Comparison of ENCODE assay signal across 11 mouse cellular contexts in genomic region chr5:72916851-72917250, GRCm38 (mm10). TPM values are rescaled to one million over a fixed set of nuclear protein-coding genes. Genes with fewer than 3 reads are reported as not detected.
DNase-seq lines count a peak whose midpoint lies in the region; ATAC-seq lines count a peak whose summit lies in the region.
"Had no signal": no experiment of that assay in that cellular context is flagged by ENCODE, and none has a peak within 500 bp of the region (broad histone marks: within the 10 kb centered on the region; RNA-seq: fewer than 3 reads in every experiment).

No protein-coding gene starts in this region.

- H3K27ac ChIP-seq in heart, embryonic 12.5 days (ENCODE audit: poor library complexity, severe bottlenecking), result no peak overlapping the region
- H3K27ac ChIP-seq in hindbrain, embryonic 11.5 days (ENCODE audit: low read depth, low read length), result no peak overlapping the region
- H3K27ac ChIP-seq in midbrain, embryonic 13.5 days, result no peak overlapping the region

- no peaks in the 10 kb centered on the region for H3K27me3 ChIP-seq in heart, embryonic 12.5 days (replicated peaks)
- H3K27me3 ChIP-seq in hindbrain, embryonic 11.5 days (ENCODE audit: control insufficient read depth, insufficient read depth, low read length), result no peaks in the 10 kb centered on the region
- H3K27me3 ChIP-seq in midbrain, embryonic 13.5 days, result no peaks in the 10 kb centered on the region
- H3K27me3 ChIP-seq: CH12.LX had no signal

- no peak for ATAC-seq in heart, embryonic 12.5 days (ENCODE audit: insufficient number of reproducible peaks, low FRiP score)
- peak; percentile 7 for ATAC-seq in CD4-positive, CD25-positive, alpha-beta regulatory T cell, adult 4 months
- no peak for ATAC-seq in hindbrain, embryonic 11.5 days (ENCODE audit: low FRiP score)
- ATAC-seq in midbrain, embryonic 13.5 days, result no peak
- ATAC-seq in erythroblast, adult 5-6 weeks (replicated peaks; ENCODE audit: low FRiP score, poor library complexity, severe bottlenecking), result no peak

- H3K4me2 ChIP-seq in heart, embryonic 12.5 days, result peak overlapping the region; percentile 70
- H3K4me2 ChIP-seq in hindbrain, embryonic 11.5 days (replicated peaks; ENCODE audit: low read depth, low read length), result peak overlapping the region; percentile 44; the same call in 1 of the 2 replicates
- peak overlapping the region; percentile 72 for H3K4me2 ChIP-seq in midbrain, embryonic 13.5 days (replicated peaks)

- peak overlapping the region; percentile 94 for H3K4me3 ChIP-seq in heart, embryonic 12.5 days
- no peak overlapping the region; the same call in 1 of the 2 replicates for H3K4me3 ChIP-seq in hindbrain, embryonic 11.5 days (ENCODE audit: low read depth, low read length)
- H3K4me3 ChIP-seq in midbrain, embryonic 13.5 days (replicated peaks), result peak overlapping the region; percentile 98

- H3K36me3 ChIP-seq in heart, embryonic 12.5 days, result no peaks in the 10 kb centered on the region
- H3K36me3 ChIP-seq in hindbrain, embryonic 11.5 days (ENCODE audit: control insufficient read depth, insufficient read depth, low read length), result no peaks in the 10 kb centered on the region
- no peaks in the 10 kb centered on the region for H3K36me3 ChIP-seq in midbrain, embryonic 13.5 days

- peaks cover 34% of the 10 kb centered on the region for H3K4me1 ChIP-seq in heart, embryonic 12.5 days (replicated peaks)
- peaks cover 3% of the 10 kb centered on the region; the same call in 1 of the 2 replicates for H3K4me1 ChIP-seq in hindbrain, embryonic 11.5 days (replicated peaks; ENCODE audit: control insufficient read depth, insufficient read depth, low read length)
- H3K4me1 ChIP-seq in midbrain, embryonic 13.5 days (replicated peaks), result peaks cover 31% of the 10 kb centered on the region

- no peaks in the 10 kb centered on the region for H3K9me3 ChIP-seq in heart, embryonic 12.5 days (replicated peaks)
- H3K9me3 ChIP-seq in hindbrain, embryonic 11.5 days (ENCODE audit: control insufficient read depth, low read length), result no peaks in the 10 kb centered on the region
- H3K9me3 ChIP-seq in midbrain, embryonic 13.5 days, result no peaks in the 10 kb centered on the region

- H3K9ac ChIP-seq in heart, embryonic 12.5 days, result peak overlapping the region; percentile 99
- no peak overlapping the region for H3K9ac ChIP-seq in hindbrain, embryonic 11.5 days (ENCODE audit: low read depth, low read length)
- peak overlapping the region; percentile 99; the same call in 1 of the 2 replicates for H3K9ac ChIP-seq in midbrain, embryonic 13.5 days (replicated peaks)

- WGBS in heart, embryonic 12.5 days, result 41% methylated on average over 1 of the region's 1 CpGs
- WGBS in hindbrain, embryonic 11.5 days, result 66% methylated on average over 1 of the region's 1 CpGs
- 68% methylated on average over 1 of the region's 1 CpGs for WGBS in midbrain, embryonic 13.5 days

- no peak for DNase-seq in heart, postnatal 4 days
- DNase-seq in hindbrain, embryonic 11.5 days (ENCODE audit: low spot score), result no peak
- no peak for DNase-seq in right cerebral cortex, postnatal 14 days
- DNase-seq in cerebellum, postnatal 36 days, result no peak

RNA-seq across cellular contexts. Expression of gene Slain2, which starts 2.7 kb away (rescaled TPM):
- 31.4 and 32.6 TPM in 2 replicates for polyA plus RNA-seq in heart, embryonic 12.5 days (2016; fragmentation: Nextera tagmentation; extraction: Ambion mirVana)
- total RNA-seq in heart, postnatal 4 days (2021), result 100 to 1,000 TPM; 116 to 121 TPM
- polyA plus RNA-seq in CD4-positive, CD25-positive, alpha-beta regulatory T cell, adult 4 months (2017; shearing (Covaris generic)), result 10 to 100 TPM in 1 of 2 experiments, 1 to 10 TPM in 1; 9.8 to 10.8 TPM
- polyA plus RNA-seq in hindbrain, embryonic 11.5 days (2014; fragmentation: Nextera tagmentation; extraction: Ambion mirVana), result 26.4 and 26.7 TPM in 2 replicates
- 17.5 and 18.1 TPM in 2 replicates for polyA plus RNA-seq in midbrain, embryonic 13.5 days (2015; fragmentation: Nextera tagmentation; extraction: Ambion mirVana)
- total RNA-seq in erythroblast, adult 5-6 weeks (2015; ENCODE audit: low replicate concordance), result 10.0 and 12.3 TPM in 2 replicates
- 10.5 and 12.0 TPM in 2 replicates for total RNA-seq in erythroblast, adult 5-6 weeks (2017; ENCODE audit: low replicate concordance)

RNA-seq across cellular contexts. Expression of gene Tec, which starts 48.6 kb away (rescaled TPM):
- 17.1 TPM in 2 replicates for polyA plus RNA-seq in heart, embryonic 12.5 days (2016; fragmentation: Nextera tagmentation; extraction: Ambion mirVana)
- total RNA-seq in heart, postnatal 4 days (2021), result 10 to 100 TPM; 13.2 TPM
- 10 to 100 TPM; 11.5 to 19.9 TPM for polyA plus RNA-seq in CD4-positive, CD25-positive, alpha-beta regulatory T cell, adult 4 months (2017; shearing (Covaris generic))
- 5.3 and 5.4 TPM in 2 replicates for polyA plus RNA-seq in hindbrain, embryonic 11.5 days (2014; fragmentation: Nextera tagmentation; extraction: Ambion mirVana)
- 4.0 and 5.1 TPM in 2 replicates for polyA plus RNA-seq in midbrain, embryonic 13.5 days (2015; fragmentation: Nextera tagmentation; extraction: Ambion mirVana)
- 1.7 and 5.6 TPM in 2 replicates for total RNA-seq in erythroblast, adult 5-6 weeks (2015; ENCODE audit: low replicate concordance)
- total RNA-seq in erythroblast, adult 5-6 weeks (2017; ENCODE audit: low replicate concordance), result 5.4 and 6.3 TPM in 2 replicates

RNA-seq across cellular contexts. Expression of gene Gm10135, which starts 57.7 kb away (rescaled TPM):
- polyA plus RNA-seq in heart, embryonic 12.5 days (2016; fragmentation: Nextera tagmentation; extraction: Ambion mirVana), result not detected in 2 replicates
- not detected for total RNA-seq in heart, postnatal 4 days (2021)
- not detected for polyA plus RNA-seq in CD4-positive, CD25-positive, alpha-beta regulatory T cell, adult 4 months (2017; shearing (Covaris generic))
- not detected in 2 replicates for polyA plus RNA-seq in hindbrain, embryonic 11.5 days (2014; fragmentation: Nextera tagmentation; extraction: Ambion mirVana)
- polyA plus RNA-seq in midbrain, embryonic 13.5 days (2015; fragmentation: Nextera tagmentation; extraction: Ambion mirVana), result not detected in 2 replicates
- not detected in 2 replicates for total RNA-seq in erythroblast, adult 5-6 weeks (2015; ENCODE audit: low replicate concordance)
- total RNA-seq in erythroblast, adult 5-6 weeks (2017; ENCODE audit: low replicate concordance), result not detected in 2 replicates
- total RNA-seq: CH12.LX; gastrocnemius, adult 18-20 months; liver, adult 2 months had no signal
- polyA plus RNA-seq: liver, adult 2 months had no signal
